Mouse (Mus musculus) right cerebral cortex, postnatal 25 days (tissue): Measurements from ENCODE around the gene Tbc1d13.

Source experiments
- DNase-seq: peaks from one replicate; pipeline ENCODE4 v3.0.0; 2022

Tbc1d13 gene

GRCm38 (mm10) chr2:30133613-30134377 lies at the start of gene Tbc1d13:
Gene Tbc1d13, plus strand, starts transcription at chr2:30133746.
- DNase-seq: peak; percentile 97

- DNase-seq: no peak
Measured at GRCm38 (mm10) chr2:30084113-30084512, 49.4 kb upstream of the Tbc1d13 start.

- no peak for DNase-seq
Measured at GRCm38 (mm10) chr2:30084632-30085031, 48.9 kb upstream of the Tbc1d13 start.

GRCm38 (mm10) chr2:30087310-30087709 lies 46.2 kb upstream of the Tbc1d13 start:
- DNase-seq: no peak

- DNase-seq: no peak
Measured at GRCm38 (mm10) chr2:30091521-30091920, 42.0 kb upstream of the Tbc1d13 start.

GRCm38 (mm10) chr2:30092280-30092918 lies 41.1 kb upstream of the Tbc1d13 start:
- no peak for DNase-seq

- DNase-seq: peak; percentile 93
Measured at GRCm38 (mm10) chr2:30093471-30094207, 39.9 kb upstream of the Tbc1d13 start, which contains the start of gene Zdhhc12. Gene Zdhhc12, minus strand, starts transcription at chr2:30093648.

- DNase-seq: no peak
Measured at GRCm38 (mm10) chr2:30094208-30094588, 39.3 kb upstream of the Tbc1d13 start.

- DNase-seq: no peak
Measured at GRCm38 (mm10) chr2:30095882-30096527, 37.5 kb upstream of the Tbc1d13 start.

- DNase-seq: no peak
Measured at GRCm38 (mm10) chr2:30100214-30100613, 33.3 kb upstream of the Tbc1d13 start.

GRCm38 (mm10) chr2:30106364-30106763 lies 27.2 kb upstream of the Tbc1d13 start:
- no peak for DNase-seq

GRCm38 (mm10) chr2:30107646-30108045 lies 25.9 kb upstream of the Tbc1d13 start:
- no peak for DNase-seq

- DNase-seq: no peak
Measured at GRCm38 (mm10) chr2:30108260-30108659, 25.3 kb upstream of the Tbc1d13 start.

- DNase-seq: no peak
Measured at GRCm38 (mm10) chr2:30111500-30111899, 22.0 kb upstream of the Tbc1d13 start.

GRCm38 (mm10) chr2:30112564-30112963 lies 21.0 kb upstream of the Tbc1d13 start:
- DNase-seq: no peak

- DNase-seq: peak; percentile 73
Measured at GRCm38 (mm10) chr2:30119641-30120051, 13.9 kb upstream of the Tbc1d13 start.

- DNase-seq: no peak
Measured at GRCm38 (mm10) chr2:30120269-30120668, 13.3 kb upstream of the Tbc1d13 start.

GRCm38 (mm10) chr2:30122766-30123165 lies 10.8 kb upstream of the Tbc1d13 start:
- no peak for DNase-seq

- DNase-seq: peak; percentile 43
Measured at GRCm38 (mm10) chr2:30123729-30124471, 9.6 kb upstream of the Tbc1d13 start.

- DNase-seq: peak; percentile 94
Measured at GRCm38 (mm10) chr2:30124472-30125274, 8.9 kb upstream of the Tbc1d13 start, which contains the start of gene Zer1. Gene Zer1, minus strand, starts transcription at chr2:30124585.

GRCm38 (mm10) chr2:30128789-30129188 lies 4.8 kb upstream of the Tbc1d13 start:
- no peak for DNase-seq
